Mouse (Mus musculus) intestine, embryonic 14.5 days (tissue): ENCODE results near the gene Fcgrt. TPM values are rescaled to one million over a fixed set of nuclear protein-coding genes. Genes with fewer than 3 reads are reported as not detected.

Experiments
- ATAC-seq: fragments of 200-750 bp; cut with Nextera tagmentation; replicated peaks from 2 replicates; pipeline ENCODE4 v1.8.0; 2017; ENCODE audit warnings: low read depth, moderate number of reproducible peaks, moderate TSS enrichment, moderate library complexity; ENCODE audit not compliant: low FRiP score, low TSS enrichment
- DNase-seq: peaks from one replicate; pipeline ENCODE4 v3.0.0-alpha.2; 2018; ENCODE audit warnings: low spot score
- H3K27ac ChIP-seq: fragments of 300-500 bp; sonication (generic); 2 replicates; pipeline ENCODE4 v1.5.1; 2014; ENCODE audit warnings: low read depth, mild to moderate bottlenecking, control low read depth
- H3K27me3 ChIP-seq: fragments of 300-500 bp; sonication (generic); replicated peaks from 2 replicates; pipeline ENCODE4 v1.6.1; 2014; ENCODE audit warnings: low read length, control low read depth; ENCODE audit not compliant: control insufficient read depth, insufficient read depth
- H3K36me3 ChIP-seq: fragments of 300-500 bp; sonication (generic); 2 replicates; pipeline ENCODE4 v1.6.1; 2014; ENCODE audit warnings: low read length, control low read depth; ENCODE audit not compliant: control insufficient read depth, insufficient read depth
- H3K4me1 ChIP-seq: fragments of 300-500 bp; sonication (generic); replicated peaks from 2 replicates; pipeline ENCODE4 v1.6.1; 2014; ENCODE audit warnings: low read length, control low read depth, mixed read lengths; ENCODE audit not compliant: control insufficient read depth, insufficient read depth
- H3K4me2 ChIP-seq: fragments of 300-500 bp; sonication (generic); 2 replicates; pipeline ENCODE4 v1.6.1; 2014; ENCODE audit warnings: low read length
- H3K4me3 ChIP-seq: fragments of 300-500 bp; sonication (generic); 2 replicates; pipeline ENCODE4 v1.5.1; 2014; ENCODE audit warnings: low read depth, low read length, control low read depth, mixed read lengths
- H3K9ac ChIP-seq: fragments of 300-500 bp; sonication (generic); 2 replicates; pipeline ENCODE4 v1.6.1; 2014; ENCODE audit warnings: mild to moderate bottlenecking, low read length
- H3K9me3 ChIP-seq: fragments of 300-500 bp; sonication (generic); 2 replicates; pipeline ENCODE4 v1.6.1; 2016; ENCODE audit warnings: low read length, control low read depth; ENCODE audit not compliant: control insufficient read depth
- WGBS: fragments of 180-500 bp; shearing (Covaris S2); extraction: QIAGEN DNeasy Blood & Tissue Kit; methylation state at CpG from one replicate; pipeline ENCODE4 v1.1.7; 2014; 5-methylcytosine and 5-hydroxymethylcytosine counted together
- polyA plus RNA-seq: library from polyadenylated mRNA; unstranded; fragments of >200 nt; fragmentation: Nextera tagmentation; extraction: Ambion mirVana; gene quantifications from 2 replicates; pipeline ENCODE4 v1.2.1, GENCODE M21; 2014

The Fcgrt gene
- polyA plus RNA-seq, 1 experiment from 2014 or later, result 64.1 TPM

DNA sequence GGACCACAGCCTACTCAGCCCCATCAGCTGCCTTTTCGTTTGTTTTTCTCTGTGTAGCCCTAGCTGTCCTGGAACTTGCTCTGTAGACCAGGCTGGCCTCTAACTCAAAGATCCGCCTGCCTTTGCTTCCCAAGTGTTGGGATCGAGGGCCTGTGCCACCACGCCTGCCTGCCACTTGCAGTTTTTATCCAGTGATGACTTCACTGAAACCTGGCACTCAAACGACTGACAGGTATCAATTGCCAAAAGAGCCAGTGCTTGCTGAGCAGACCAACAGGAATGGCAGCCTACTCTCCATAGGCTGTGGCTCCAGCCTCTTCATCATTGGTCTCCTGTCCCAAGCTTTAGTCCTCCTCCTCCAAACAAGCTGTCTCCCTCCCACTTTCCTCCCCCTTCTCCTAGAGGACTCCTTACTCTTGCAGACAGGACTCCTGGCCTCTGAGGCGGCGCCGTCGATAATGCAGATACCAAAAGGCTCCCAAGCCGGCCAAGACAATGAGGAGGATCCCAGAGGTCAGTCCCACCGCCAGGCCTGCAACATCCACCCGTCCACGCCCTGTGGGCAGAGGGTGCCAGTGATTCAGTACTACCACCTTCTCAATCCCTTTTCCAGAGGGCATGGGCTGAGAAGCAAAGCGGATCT is 47.2 kb downstream of the Fcgrt start:
- Histone ChIP-seq H3K4me3 (no peak overlapping the region), H3K27ac (no peak overlapping the region), H3K27me3 (no peaks in the 10 kb centered on the region), H3K4me2 (no peak overlapping the region), H3K36me3 (no peaks in the 10 kb centered on the region), H3K9me3 (no peaks in the 10 kb centered on the region), H3K9ac (no peak overlapping the region), H3K4me1 (peaks cover 17% of the 10 kb centered on the region)
- ATAC-seq (no peak), DNase-seq (no peak)
- 66% methylated on average over 14 of the region's 14 CpGs for WGBS

DNA sequence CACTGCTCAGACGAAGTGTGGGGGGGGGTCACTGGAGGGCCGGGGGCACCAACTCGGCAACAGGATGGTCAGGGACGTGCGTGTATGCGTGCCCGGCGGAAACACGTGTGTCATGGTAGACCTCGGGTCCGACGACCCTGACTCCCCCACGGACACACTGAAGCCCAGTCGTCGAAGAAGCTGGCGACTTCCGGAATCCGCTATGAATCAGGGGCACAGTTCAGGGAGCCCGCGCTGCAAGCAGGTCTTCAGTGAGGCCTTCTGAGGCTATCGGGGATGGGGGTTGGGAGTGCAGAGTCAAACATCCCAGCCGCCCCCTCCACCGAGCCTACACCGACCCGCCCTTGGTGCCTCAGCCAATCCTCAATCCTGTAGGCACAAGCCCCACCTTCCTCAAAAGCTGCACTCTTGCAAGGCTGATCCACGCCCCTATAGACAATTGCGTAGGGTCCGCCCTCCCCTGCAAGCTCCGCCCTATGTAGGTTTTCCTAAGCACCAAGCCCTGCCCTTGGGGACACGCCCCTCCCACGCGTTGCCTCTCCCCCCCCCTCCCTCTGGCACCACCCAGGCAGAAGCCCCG is 49.6 kb downstream of the Fcgrt start:
- Histone ChIP-seq H3K27ac (peak overlapping the region; percentile 98), H3K4me3 (peak overlapping the region; percentile 78), H3K4me2 (peak overlapping the region; percentile 98), H3K4me1 (peaks cover 15% of the 10 kb centered on the region; the same call in 1 of the 2 replicates), H3K36me3 (peaks cover 14% of the 10 kb centered on the region), H3K9ac (peak overlapping the region; percentile 80), H3K9me3 (no peaks in the 10 kb centered on the region), H3K27me3 (no peaks in the 10 kb centered on the region)
- under 1% methylated on average over 33 of the region's 33 CpGs for whole genome bisulfite sequencing
- ATAC-seq, result peak; percentile 90
- peak; percentile 95 for DNase-seq

DNA sequence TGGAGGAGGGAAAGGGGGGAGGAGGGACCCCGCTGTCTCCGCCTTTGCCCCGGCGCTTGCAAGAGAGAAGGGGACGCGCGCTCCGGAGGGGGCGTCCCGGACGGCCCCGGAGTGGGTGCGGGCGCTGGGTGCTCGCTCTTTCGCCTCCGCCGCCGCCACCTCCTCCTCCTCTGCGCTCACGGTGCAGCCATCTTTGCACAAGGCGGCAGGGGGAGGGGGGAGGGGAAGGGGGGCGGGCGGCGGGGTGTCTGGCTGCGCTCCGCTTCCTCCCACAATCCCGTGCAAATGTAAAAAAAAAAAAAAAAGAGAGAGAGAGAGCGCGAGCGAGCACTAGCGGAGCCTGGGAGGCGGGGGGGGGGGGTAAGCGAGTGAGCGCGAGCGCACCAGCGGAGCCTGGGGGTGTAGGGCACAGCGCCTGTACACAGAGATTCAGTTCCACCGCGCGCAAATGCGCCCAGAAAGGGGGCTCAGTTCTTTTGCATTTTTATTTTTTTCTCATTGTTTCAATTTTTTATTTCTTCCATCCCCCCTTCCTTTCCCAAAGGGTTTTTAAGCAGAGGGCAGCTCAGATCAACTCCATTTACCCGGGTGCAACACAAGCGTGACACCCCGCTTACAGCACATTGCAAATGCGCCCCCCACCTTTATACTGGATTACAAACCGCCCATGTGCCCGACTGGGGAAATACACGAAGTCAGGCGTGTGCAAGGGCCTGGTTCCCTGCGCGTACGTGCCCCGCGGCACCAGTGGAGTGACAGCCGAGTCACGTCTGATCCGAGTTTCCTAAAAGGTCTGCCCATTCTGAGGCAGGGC is 50.3 kb downstream of the Fcgrt start:
- under 1% methylated on average over 37 of the region's 59 CpGs for WGBS
- Histone ChIP-seq H3K27me3 (no peaks in the 10 kb centered on the region), H3K4me3 (peak overlapping the region; percentile 78), H3K27ac (peak overlapping the region; percentile 98), H3K4me2 (peak overlapping the region; percentile 98), H3K4me1 (peaks cover 10% of the 10 kb centered on the region; the same call in 1 of the 2 replicates), H3K9me3 (no peaks in the 10 kb centered on the region), H3K36me3 (peaks cover 21% of the 10 kb centered on the region), H3K9ac (peak overlapping the region; percentile 80)
- ATAC-seq (peak; percentile 54), DNase-seq (peak; percentile 91)

DNA sequence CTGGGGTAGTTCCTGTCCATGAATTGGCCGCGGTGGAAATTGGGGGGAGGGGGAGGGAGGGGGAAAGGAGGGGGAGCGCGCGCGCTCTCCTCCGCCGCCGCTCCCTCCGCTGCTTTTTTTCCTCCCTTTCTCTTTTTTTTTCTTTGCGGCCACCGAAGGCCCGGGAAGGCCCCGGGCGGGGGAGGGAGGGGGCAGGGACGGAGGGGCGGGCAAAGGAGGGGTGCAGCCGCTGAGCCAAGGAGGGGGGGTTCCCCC is 50.9 kb downstream of the Fcgrt start, which contains the start of gene Prr12:
Gene Prr12 (minus strand): TSS at position 20 of the 255 bp plus-strand sequence.
- 0% methylated on average over 2 of the region's 18 CpGs for WGBS
- Histone ChIP-seq H3K27ac (peak within 1 kb of the TSS; percentile 98), H3K27me3 (no peaks in the 10 kb centered on the region), H3K36me3 (peaks cover 27% of the 10 kb centered on the region), H3K9ac (peak within 1 kb of the TSS; percentile 80), H3K9me3 (no peaks in the 10 kb centered on the region), H3K4me1 (peaks cover 10% of the 10 kb centered on the region; the same call in 1 of the 2 replicates), H3K4me2 (peak within 1 kb of the TSS; percentile 98), H3K4me3 (peak within 1 kb of the TSS; percentile 78)
- no peak; the same call in 1 of the 2 replicates for ATAC-seq
- DNase-seq, result no peak

DNA sequence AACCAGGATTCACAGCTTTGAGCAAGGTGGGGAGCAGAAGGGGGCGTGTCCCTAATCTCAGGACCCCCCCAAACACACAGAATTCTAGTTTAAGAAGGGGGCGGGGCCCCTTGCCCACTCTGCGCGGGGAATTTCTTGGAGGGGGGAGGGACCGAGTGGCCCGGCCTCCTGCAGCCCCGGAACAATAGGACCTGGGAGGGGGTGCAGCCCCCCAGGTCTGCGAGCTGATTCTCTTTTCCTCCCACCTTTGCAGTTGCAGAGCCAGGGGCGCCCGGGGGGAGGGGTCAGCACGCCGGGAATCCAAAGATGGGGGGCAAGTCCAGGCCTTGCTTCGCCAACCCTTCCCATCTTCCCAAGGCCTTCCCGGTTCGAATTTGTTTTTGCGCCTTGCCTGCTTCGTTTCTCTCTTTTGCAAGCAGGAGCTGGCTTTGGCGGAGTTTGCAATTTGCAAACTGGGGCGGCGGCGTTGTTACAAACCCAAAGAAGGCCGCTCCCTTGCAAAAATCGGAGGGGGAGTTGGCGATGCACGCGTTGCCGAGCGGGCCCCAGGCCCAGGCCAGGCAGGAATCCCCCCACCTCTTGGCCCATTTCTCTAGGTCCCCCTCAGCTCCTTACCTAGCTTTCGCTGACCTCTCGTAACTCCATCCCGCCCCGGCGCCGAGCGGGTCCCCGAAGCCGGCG is 51.3 kb downstream of the Fcgrt start:
- Histone ChIP-seq H3K4me3 (peak overlapping the region; percentile 78), H3K4me1 (peaks cover 10% of the 10 kb centered on the region; the same call in 1 of the 2 replicates), H3K9ac (peak overlapping the region; percentile 80), H3K27me3 (no peaks in the 10 kb centered on the region), H3K36me3 (peaks cover 31% of the 10 kb centered on the region), H3K27ac (peak overlapping the region; percentile 98), H3K4me2 (peak overlapping the region; percentile 98), H3K9me3 (no peaks in the 10 kb centered on the region)
- peak; percentile 79 for DNase-seq
- 1% methylated on average over 38 of the region's 38 CpGs for WGBS
- no peak for ATAC-seq

DNA sequence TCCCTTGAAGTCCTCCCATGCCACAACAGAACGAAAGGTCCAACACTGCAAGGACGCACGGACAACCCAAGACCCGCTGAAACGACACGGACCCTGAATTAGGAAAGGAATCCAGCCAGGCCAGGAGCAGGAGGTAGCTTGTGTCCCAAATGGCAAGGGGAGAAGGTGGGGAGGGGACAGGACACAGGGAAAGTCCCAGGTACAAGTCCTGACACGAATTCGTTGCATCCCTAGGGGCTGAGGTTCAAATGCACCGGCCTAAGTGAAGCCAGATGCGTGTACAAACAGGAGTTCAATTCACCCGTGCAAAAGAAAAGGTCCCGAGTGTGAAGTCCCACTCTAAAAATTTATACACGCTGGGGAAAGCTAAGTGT is 52.1 kb downstream of the Fcgrt start:
- H3K4me3 ChIP-seq, result peak overlapping the region; percentile 78
- H3K4me1 ChIP-seq, result peaks cover 10% of the 10 kb centered on the region; the same call in 1 of the 2 replicates
- H3K36me3 ChIP-seq, result peaks cover 39% of the 10 kb centered on the region
- 2% methylated on average over 13 of the region's 13 CpGs for WGBS
- no peaks in the 10 kb centered on the region for H3K9me3 ChIP-seq
- DNase-seq (no peak), ATAC-seq (no peak)
- H3K9ac ChIP-seq, result peak overlapping the region; percentile 80
- peak overlapping the region; percentile 98; the same call in 1 of the 2 replicates for H3K27ac ChIP-seq
- no peaks in the 10 kb centered on the region for H3K27me3 ChIP-seq
- H3K4me2 ChIP-seq, result peak overlapping the region; percentile 98

DNA sequence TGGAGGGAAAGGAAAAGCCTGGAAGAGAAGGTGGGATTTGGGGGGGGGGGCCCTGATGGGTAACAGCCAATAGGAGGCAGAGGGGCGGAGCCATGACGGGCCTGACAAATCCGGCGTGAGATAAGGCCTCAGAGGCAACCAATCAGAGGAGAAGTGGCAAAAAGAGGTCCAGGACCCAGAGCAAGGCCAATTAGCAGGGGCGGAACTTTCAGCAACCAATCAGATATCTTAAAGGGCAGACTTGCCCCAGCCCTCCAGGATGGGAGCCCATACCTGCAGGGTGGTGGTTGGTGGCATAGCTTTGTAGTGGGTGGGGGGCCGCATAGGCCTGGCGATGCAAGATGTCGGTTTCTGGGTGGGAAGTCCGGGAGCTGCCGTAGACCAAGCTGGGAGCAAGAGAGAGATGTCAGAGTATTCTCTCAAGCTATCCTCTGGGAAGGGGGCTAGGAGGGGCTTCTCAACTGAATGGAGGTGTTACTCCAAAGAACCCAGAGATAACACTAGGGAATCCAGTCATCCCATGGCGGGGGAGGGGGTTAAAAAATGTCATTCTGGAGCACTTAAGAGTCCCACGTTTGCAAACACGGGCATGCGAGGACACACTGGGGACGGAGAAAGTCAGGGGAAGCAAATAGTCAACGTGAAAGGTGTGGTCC is 52.6 kb downstream of the Fcgrt start:
- 5% methylated on average over 16 of the region's 16 CpGs for WGBS
- H3K36me3 ChIP-seq, result peaks cover 44% of the 10 kb centered on the region

More for the DNA sequence above, 52.6 kb downstream of the Fcgrt start:
- Histone ChIP-seq H3K9ac (peak overlapping the region; percentile 80), H3K27ac (peak overlapping the region; percentile 98; the same call in 1 of the 2 replicates), H3K4me1 (peaks cover 10% of the 10 kb centered on the region; the same call in 1 of the 2 replicates), H3K9me3 (no peaks in the 10 kb centered on the region), H3K4me3 (peak overlapping the region; percentile 78), H3K27me3 (no peaks in the 10 kb centered on the region), H3K4me2 (peak overlapping the region; percentile 98)
- ATAC-seq (peak; percentile 8; the same call in 1 of the 2 replicates), DNase-seq (peak; percentile 79)
